Mouse (Mus musculus): ENCODE measurements around the gene Herc3.

DNA sequence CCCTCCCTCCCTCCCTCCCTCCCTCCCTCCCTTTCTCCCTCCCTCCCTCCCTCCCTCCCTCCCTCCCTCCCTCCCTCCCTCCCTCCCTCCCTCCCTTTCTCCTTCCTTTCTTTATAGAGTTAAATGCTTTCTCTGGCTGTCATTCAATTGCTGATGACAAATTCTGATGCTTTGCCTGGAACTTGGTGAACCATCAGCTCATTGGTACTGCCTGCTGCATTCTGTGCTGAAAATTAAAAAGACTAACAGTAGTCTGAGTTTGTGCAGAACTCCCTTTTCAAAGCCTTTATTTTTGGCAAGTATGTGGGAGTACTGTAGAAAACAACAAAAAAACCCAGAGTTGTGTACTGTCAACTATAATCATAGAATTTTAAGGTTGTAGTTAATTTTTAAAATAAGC, 16.9 kb upstream of the Herc3 start:
- TF ChIP-seq CTCF (IDR thresholded peaks at IDR 0.05; ENCODE audit: borderline replicate concordance, control insufficient read depth, extremely low read depth, insufficient read depth, low read length, poor library complexity) (no peak), POLR2A (IDR thresholded peaks at IDR 0.05; ENCODE audit: control insufficient read depth, extremely low read depth, insufficient read depth, low read length, poor library complexity) (no peak)

Measured in thymus, adult 2 months (tissue).